Mouse (Mus musculus) hindbrain, embryonic 14.5 days (tissue): ENCODE results near the gene 4930556J24Rik. TPM values are rescaled to one million over a fixed set of nuclear protein-coding genes. Genes with fewer than 3 reads are reported as not detected.

Experiments used
- ATAC-seq: fragments of 200-750 bp; cut with Nextera tagmentation; 2 replicates; pipeline ENCODE4 v1.8.0; 2017; ENCODE audit warnings: moderate number of reproducible peaks, mild to moderate bottlenecking, moderate TSS enrichment, moderate library complexity; ENCODE audit not compliant: low FRiP score
- DNase-seq: peaks from one replicate; pipeline ENCODE4 v3.0.0-alpha.2; 2015; ENCODE audit warnings: low spot score
- H3K27ac ChIP-seq: fragments of 300-500 bp; sonication (generic); 2 replicates; pipeline ENCODE4 v1.5.1; 2014; ENCODE audit warnings: mild to moderate bottlenecking, moderate library complexity
- H3K27me3 ChIP-seq: fragments of 300-500 bp; sonication (generic); 2 replicates; pipeline ENCODE4 v1.6.1; 2014; ENCODE audit warnings: mild to moderate bottlenecking, low read length, mixed read lengths; ENCODE audit not compliant: control insufficient read depth, insufficient read depth
- H3K36me3 ChIP-seq: fragments of 300-500 bp; sonication (generic); replicated peaks from 2 replicates; pipeline ENCODE4 v1.6.1; 2014; ENCODE audit not compliant: control insufficient read depth, insufficient read depth
- H3K4me1 ChIP-seq: fragments of 300-500 bp; sonication (generic); replicated peaks from 2 replicates; pipeline ENCODE4 v1.6.1; 2014; ENCODE audit warnings: antibody characterized with exemption, low read length, mixed read lengths; ENCODE audit not compliant: control insufficient read depth, insufficient read depth
- H3K4me2 ChIP-seq: fragments of 300-500 bp; sonication (generic); replicated peaks from 2 replicates; pipeline ENCODE4 v1.6.1; 2014; ENCODE audit warnings: mild to moderate bottlenecking, moderate library complexity
- H3K4me3 ChIP-seq: fragments of 300-500 bp; sonication (generic); replicated peaks from 2 replicates; pipeline ENCODE4 v1.5.1; 2014; ENCODE audit warnings: mild to moderate bottlenecking, low read length
- H3K9ac ChIP-seq: fragments of 300-500 bp; sonication (generic); 2 replicates; pipeline ENCODE4 v1.6.1; 2014
- H3K9me3 ChIP-seq: fragments of 300-500 bp; sonication (generic); 2 replicates; pipeline ENCODE4 v1.6.1; 2016; ENCODE audit warnings: low read length; ENCODE audit not compliant: control insufficient read depth
- WGBS: fragments of 180-500 bp; shearing (Covaris S2); extraction: QIAGEN DNeasy Blood & Tissue Kit; methylation state at CpG from one replicate; pipeline ENCODE4 v1.1.7; 2014; 5-methylcytosine and 5-hydroxymethylcytosine counted together
- polyA plus RNA-seq: library from polyadenylated mRNA; unstranded; fragments of >200 nt; fragmentation: Nextera tagmentation; extraction: Ambion mirVana; gene quantifications from 2 replicates; pipeline ENCODE4 v1.2.1, GENCODE M21; 2014

4930556J24Rik gene
- polyA plus RNA-seq, 1 experiment from 2014 or later: 0.23 TPM

- peaks cover 7% of the 10 kb centered on the region; the same call in 1 of the 2 replicates for H3K4me1 ChIP-seq
- peak within 1 kb of the TSS; percentile 82 for H3K4me2 ChIP-seq
- no peaks in the 10 kb centered on the region for H3K27me3 ChIP-seq
- H3K4me3 ChIP-seq: peak within 1 kb of the TSS; percentile 53
- WGBS: 2% methylated on average over 46 of the region's 46 CpGs
- DNase-seq (peak; percentile 92), ATAC-seq (peak; percentile 98)
- peak within 1 kb of the TSS; percentile 83 for H3K27ac ChIP-seq
- H3K9ac ChIP-seq: peak within 1 kb of the TSS; percentile 77
- H3K9me3 ChIP-seq: no peaks in the 10 kb centered on the region
- H3K36me3 ChIP-seq: peaks cover 21% of the 10 kb centered on the region
Measured at GRCm38 (mm10) chr11:3894406-3895281, 81.9 kb downstream of the 4930556J24Rik start, which contains the start of the genes 4921536K21Rik and Dusp18. TSS of gene 4921536K21Rik (minus strand) at chr11:3895098. TSS of gene Dusp18 (plus strand) at chr11:3895240.

- Histone ChIP-seq H3K4me3 (no peak overlapping the region), H3K27ac (no peak overlapping the region)
Measured at GRCm38 (mm10) chr11:3893970-3894369, 82.6 kb downstream of the 4930556J24Rik start.

More at GRCm38 (mm10) chr11:3893970-3894369, 82.6 kb downstream of the 4930556J24Rik start:
- Histone ChIP-seq H3K27me3 (no peaks in the 10 kb centered on the region), H3K4me1 (0 out of 2 replicates have a peak, but pooled peaks cover 4% of the 10 kb centered on the region), H3K9me3 (no peaks in the 10 kb centered on the region), H3K9ac (no peak overlapping the region), H3K4me2 (peak overlapping the region; percentile 82), H3K36me3 (peaks cover 20% of the 10 kb centered on the region)
- ATAC-seq (no peak), DNase-seq (no peak)
- 80% methylated on average over 6 of the region's 6 CpGs for WGBS

Other genes starting within 250 kb of the 4930556J24Rik start
- 23.8 and 27.9 TPM in 2 replicates for gene Osbp2, start 112.9 kb downstream of the 4930556J24Rik start, polyA plus RNA-seq
- 0.13 and 0.28 TPM in 2 replicates for gene 4921536K21Rik, start 81.7 kb downstream of the 4930556J24Rik start, polyA plus RNA-seq
- gene Dusp18, start 81.5 kb downstream of the 4930556J24Rik start, polyA plus RNA-seq: 29.2 and 30.2 TPM in 2 replicates
- gene Slc35e4, start 62.1 kb downstream of the 4930556J24Rik start, polyA plus RNA-seq: 11.2 and 14.2 TPM in 2 replicates
- gene Tcn2, start 44.6 kb downstream of the 4930556J24Rik start, polyA plus RNA-seq: 31.0 and 31.4 TPM in 2 replicates
- gene Pes1, start 12.8 kb downstream of the 4930556J24Rik start, polyA plus RNA-seq: 45.1 and 48.0 TPM in 2 replicates
- 8.1 and 9.1 TPM in 2 replicates for gene Gal3st1, start 6.9 kb upstream of the 4930556J24Rik start, polyA plus RNA-seq
- not detected in 2 replicates for gene Sec14l4, start 54.7 kb upstream of the 4930556J24Rik start, polyA plus RNA-seq
- gene Sec14l3, start 88.1 kb upstream of the 4930556J24Rik start, polyA plus RNA-seq: 0.54 and 0.63 TPM in 2 replicates
- gene Mtfp1, start 118.7 kb upstream of the 4930556J24Rik start, polyA plus RNA-seq: 9.3 and 10.6 TPM in 2 replicates
- gene Sec14l2, start 146.6 kb upstream of the 4930556J24Rik start, polyA plus RNA-seq: 3.6 and 4.1 TPM in 2 replicates
- gene Rnf215, start 158.4 kb upstream of the 4930556J24Rik start, polyA plus RNA-seq: 46.4 and 48.2 TPM in 2 replicates
- gene Ccdc157, start 183.5 kb upstream of the 4930556J24Rik start, polyA plus RNA-seq: 6.3 and 7.3 TPM in 2 replicates
- gene Sf3a1, start 183.6 kb upstream of the 4930556J24Rik start, polyA plus RNA-seq: 49.3 and 54.7 TPM in 2 replicates
- gene Tbc1d10a, start 210.0 kb upstream of the 4930556J24Rik start, polyA plus RNA-seq: 23.7 and 25.6 TPM in 2 replicates
- gene Castor1, start 241.4 kb upstream of the 4930556J24Rik start, polyA plus RNA-seq: 3.8 and 4.5 TPM in 2 replicates